Mouse (Mus musculus): ENCODE data around the gene Hhex. TPM values are rescaled to one million over a fixed set of nuclear protein-coding genes. Genes with fewer than 3 reads are reported as not detected.
A peak's percentile ranks its signal among the peaks of the same experiment; 100 is the strongest.

Hhex gene
- 4.7 and 4.8 TPM in 2 replicates for polyA plus RNA-seq (2014; fragmentation: Nextera tagmentation; extraction: Ambion mirVana)

- Histone ChIP-seq H3K27me3 (ENCODE audit: control insufficient read depth, insufficient read depth, low read length) (peaks cover 59% of the 10 kb centered on the region), H3K27ac (replicated peaks; ENCODE audit: low read depth, low read length) (0 out of 2 replicates have a peak within 1 kb of the TSS, but pooled peaks have one; percentile 52), H3K4me1 (ENCODE audit: control insufficient read depth, insufficient read depth, low read length) (peaks cover 14% of the 10 kb centered on the region), H3K9me3 (ENCODE audit: control insufficient read depth, low read length) (no peaks in the 10 kb centered on the region; the same call in 1 of the 2 replicates), H3K36me3 (ENCODE audit: control insufficient read depth, insufficient read depth, low read length) (no peaks in the 10 kb centered on the region), H3K9ac (ENCODE audit: low read length) (peak within 1 kb of the TSS; percentile 41), H3K4me2 (ENCODE audit: low read depth, severe bottlenecking) (peak within 1 kb of the TSS; percentile 44), H3K4me3 (ENCODE audit: low read depth, low read length) (peak within 1 kb of the TSS; percentile 42)
- ATAC-seq (ENCODE audit: insufficient number of reproducible peaks, low FRiP score, low TSS enrichment, low read depth) (peak; percentile 54; the same call in 1 of the 2 replicates), DNase-seq (ENCODE audit: low spot score) (peak; percentile 68)
- under 1% methylated on average over 77 of the region's 79 CpGs for WGBS
Measured at GRCm38 (mm10) chr19:37434263-37434951, at the start of gene Hhex. Gene Hhex (plus strand): TSS chr19:37434810.

- Histone ChIP-seq H3K4me1 (ENCODE audit: control insufficient read depth, insufficient read depth, low read length) (no peaks in the 10 kb centered on the region), H3K4me3 (ENCODE audit: low read depth, low read length) (no peak overlapping the region), H3K36me3 (ENCODE audit: control insufficient read depth, insufficient read depth, low read length) (peaks cover 14% of the 10 kb centered on the region; the same call in 1 of the 2 replicates), H3K9me3 (ENCODE audit: control insufficient read depth, low read length) (no peaks in the 10 kb centered on the region), H3K27ac (replicated peaks; ENCODE audit: low read depth, low read length) (no peak overlapping the region), H3K27me3 (ENCODE audit: control insufficient read depth, insufficient read depth, low read length) (no peaks in the 10 kb centered on the region), H3K9ac (ENCODE audit: low read length) (no peak overlapping the region), H3K4me2 (ENCODE audit: low read depth, severe bottlenecking) (no peak overlapping the region)
- WGBS = 81% methylated on average over 3 of the region's 3 CpGs
- no peak for DNase-seq (ENCODE audit: low spot score)
- ATAC-seq (ENCODE audit: insufficient number of reproducible peaks, low FRiP score, low TSS enrichment, low read depth) = no peak
Measured at GRCm38 (mm10) chr19:37386126-37386525, 48.5 kb upstream of the Hhex start.

- no peak overlapping the region for H3K4me2 ChIP-seq (ENCODE audit: low read depth, severe bottlenecking)
- no peak overlapping the region for H3K9ac ChIP-seq (ENCODE audit: low read length)
- no peaks in the 10 kb centered on the region for H3K4me1 ChIP-seq (ENCODE audit: control insufficient read depth, insufficient read depth, low read length)
- ATAC-seq (ENCODE audit: insufficient number of reproducible peaks, low FRiP score, low TSS enrichment, low read depth) (no peak), DNase-seq (ENCODE audit: low spot score) (no peak)
- no peaks in the 10 kb centered on the region for H3K9me3 ChIP-seq (ENCODE audit: control insufficient read depth, low read length)
- H3K27ac ChIP-seq (replicated peaks; ENCODE audit: low read depth, low read length) = no peak overlapping the region
- H3K4me3 ChIP-seq (ENCODE audit: low read depth, low read length) = no peak overlapping the region
- 97% methylated on average over 3 of the region's 3 CpGs for WGBS
- peaks cover 22% of the 10 kb centered on the region; the same call in 1 of the 2 replicates for H3K36me3 ChIP-seq (ENCODE audit: control insufficient read depth, insufficient read depth, low read length)
- no peaks in the 10 kb centered on the region for H3K27me3 ChIP-seq (ENCODE audit: control insufficient read depth, insufficient read depth, low read length)
Measured at GRCm38 (mm10) chr19:37391869-37392268, 42.7 kb upstream of the Hhex start.

- Histone ChIP-seq H3K27me3 (ENCODE audit: control insufficient read depth, insufficient read depth, low read length) (no peaks in the 10 kb centered on the region), H3K4me1 (ENCODE audit: control insufficient read depth, insufficient read depth, low read length) (no peaks in the 10 kb centered on the region), H3K9ac (ENCODE audit: low read length) (no peak overlapping the region), H3K4me2 (ENCODE audit: low read depth, severe bottlenecking) (no peak overlapping the region), H3K9me3 (ENCODE audit: control insufficient read depth, low read length) (no peaks in the 10 kb centered on the region), H3K36me3 (ENCODE audit: control insufficient read depth, insufficient read depth, low read length) (peaks cover 29% of the 10 kb centered on the region; the same call in 1 of the 2 replicates), H3K27ac (replicated peaks; ENCODE audit: low read depth, low read length) (no peak overlapping the region), H3K4me3 (ENCODE audit: low read depth, low read length) (no peak overlapping the region)
- WGBS = 92% methylated on average over 3 of the region's 3 CpGs
- ATAC-seq (ENCODE audit: insufficient number of reproducible peaks, low FRiP score, low TSS enrichment, low read depth) = no peak
- DNase-seq (ENCODE audit: low spot score) = no peak
Measured at GRCm38 (mm10) chr19:37396279-37396678, 38.3 kb upstream of the Hhex start.

- Histone ChIP-seq H3K36me3 (ENCODE audit: control insufficient read depth, insufficient read depth, low read length) (peaks cover 28% of the 10 kb centered on the region; the same call in 1 of the 2 replicates), H3K27ac (replicated peaks; ENCODE audit: low read depth, low read length) (no peak overlapping the region), H3K9me3 (ENCODE audit: control insufficient read depth, low read length) (no peaks in the 10 kb centered on the region), H3K9ac (ENCODE audit: low read length) (no peak overlapping the region), H3K4me2 (ENCODE audit: low read depth, severe bottlenecking) (no peak overlapping the region), H3K4me1 (ENCODE audit: control insufficient read depth, insufficient read depth, low read length) (no peaks in the 10 kb centered on the region), H3K27me3 (ENCODE audit: control insufficient read depth, insufficient read depth, low read length) (no peaks in the 10 kb centered on the region), H3K4me3 (ENCODE audit: low read depth, low read length) (no peak overlapping the region)
- DNase-seq (ENCODE audit: low spot score) (no peak), ATAC-seq (ENCODE audit: insufficient number of reproducible peaks, low FRiP score, low TSS enrichment, low read depth) (no peak)
- WGBS = 89% methylated on average over 6 of the region's 6 CpGs
Measured at GRCm38 (mm10) chr19:37400936-37401335, 33.7 kb upstream of the Hhex start.

GRCm38 (mm10) chr19:37418294-37418693, 16.3 kb upstream of the Hhex start:
- Histone ChIP-seq H3K4me3 (ENCODE audit: low read depth, low read length) (no peak overlapping the region), H3K27me3 (ENCODE audit: control insufficient read depth, insufficient read depth, low read length) (no peaks in the 10 kb centered on the region), H3K36me3 (ENCODE audit: control insufficient read depth, insufficient read depth, low read length) (peaks cover 16% of the 10 kb centered on the region; the same call in 1 of the 2 replicates), H3K9ac (ENCODE audit: low read length) (no peak overlapping the region), H3K9me3 (ENCODE audit: control insufficient read depth, low read length) (no peaks in the 10 kb centered on the region), H3K27ac (replicated peaks; ENCODE audit: low read depth, low read length) (no peak overlapping the region), H3K4me2 (ENCODE audit: low read depth, severe bottlenecking) (no peak overlapping the region), H3K4me1 (ENCODE audit: control insufficient read depth, insufficient read depth, low read length) (no peaks in the 10 kb centered on the region)
- ATAC-seq (ENCODE audit: insufficient number of reproducible peaks, low FRiP score, low TSS enrichment, low read depth) (no peak), DNase-seq (ENCODE audit: low spot score) (no peak)
- 93% methylated on average over 4 of the region's 4 CpGs for WGBS

GRCm38 (mm10) chr19:37419613-37420012, 15.0 kb upstream of the Hhex start:
- no peak overlapping the region for H3K4me3 ChIP-seq (ENCODE audit: low read depth, low read length)
- no peak for ATAC-seq (ENCODE audit: insufficient number of reproducible peaks, low FRiP score, low TSS enrichment, low read depth)
- peak; percentile 65 for DNase-seq (ENCODE audit: low spot score)
- no peaks in the 10 kb centered on the region for H3K9me3 ChIP-seq (ENCODE audit: control insufficient read depth, low read length)
- 52% methylated on average over 3 of the region's 3 CpGs for WGBS
- no peak overlapping the region for H3K9ac ChIP-seq (ENCODE audit: low read length)
- H3K36me3 ChIP-seq (ENCODE audit: control insufficient read depth, insufficient read depth, low read length) = peaks cover 14% of the 10 kb centered on the region; the same call in 1 of the 2 replicates
- H3K4me2 ChIP-seq (ENCODE audit: low read depth, severe bottlenecking) = no peak overlapping the region
- H3K27ac ChIP-seq (replicated peaks; ENCODE audit: low read depth, low read length) = no peak overlapping the region
- H3K27me3 ChIP-seq (ENCODE audit: control insufficient read depth, insufficient read depth, low read length) = no peaks in the 10 kb centered on the region
- H3K4me1 ChIP-seq (ENCODE audit: control insufficient read depth, insufficient read depth, low read length) = no peaks in the 10 kb centered on the region

GRCm38 (mm10) chr19:37428589-37428988, 6.0 kb upstream of the Hhex start:
- no peak overlapping the region for H3K4me3 ChIP-seq (ENCODE audit: low read depth, low read length)
- no peak overlapping the region for H3K4me2 ChIP-seq (ENCODE audit: low read depth, severe bottlenecking)
- no peaks in the 10 kb centered on the region for H3K4me1 ChIP-seq (ENCODE audit: control insufficient read depth, insufficient read depth, low read length)
- H3K36me3 ChIP-seq (ENCODE audit: control insufficient read depth, insufficient read depth, low read length) = no peaks in the 10 kb centered on the region
- WGBS = 82% methylated on average over 5 of the region's 5 CpGs
- ATAC-seq (ENCODE audit: insufficient number of reproducible peaks, low FRiP score, low TSS enrichment, low read depth) (no peak), DNase-seq (ENCODE audit: low spot score) (no peak)
- peaks cover 13% of the 10 kb centered on the region for H3K27me3 ChIP-seq (ENCODE audit: control insufficient read depth, insufficient read depth, low read length)
- no peak overlapping the region for H3K9ac ChIP-seq (ENCODE audit: low read length)
- H3K9me3 ChIP-seq (ENCODE audit: control insufficient read depth, low read length) = no peaks in the 10 kb centered on the region; the same call in 1 of the 2 replicates
- H3K27ac ChIP-seq (replicated peaks; ENCODE audit: low read depth, low read length) = no peak overlapping the region
